Mouse (Mus musculus) testis, adult 10 weeks (tissue): ENCODE results near the gene Them7. TPM values are rescaled to one million over a fixed set of nuclear protein-coding genes. Genes with fewer than 3 reads are reported as not detected.

Experiments used
- polyA plus RNA-seq: library from polyadenylated mRNA; stranded (reverse); fragments of 350-450 nt; fragmentation: Illumina TruSeq; extraction: RNeasy Lipid Tissue Mini Kit (QIAGEN cat#74804); gene quantifications from one replicate; pipeline ENCODE4 v1.2.3, GENCODE M21; 2014; ENCODE audit warnings: low read depth, low replicate concordance

Gene Them7
- polyA plus RNA-seq = not detected

DNA sequence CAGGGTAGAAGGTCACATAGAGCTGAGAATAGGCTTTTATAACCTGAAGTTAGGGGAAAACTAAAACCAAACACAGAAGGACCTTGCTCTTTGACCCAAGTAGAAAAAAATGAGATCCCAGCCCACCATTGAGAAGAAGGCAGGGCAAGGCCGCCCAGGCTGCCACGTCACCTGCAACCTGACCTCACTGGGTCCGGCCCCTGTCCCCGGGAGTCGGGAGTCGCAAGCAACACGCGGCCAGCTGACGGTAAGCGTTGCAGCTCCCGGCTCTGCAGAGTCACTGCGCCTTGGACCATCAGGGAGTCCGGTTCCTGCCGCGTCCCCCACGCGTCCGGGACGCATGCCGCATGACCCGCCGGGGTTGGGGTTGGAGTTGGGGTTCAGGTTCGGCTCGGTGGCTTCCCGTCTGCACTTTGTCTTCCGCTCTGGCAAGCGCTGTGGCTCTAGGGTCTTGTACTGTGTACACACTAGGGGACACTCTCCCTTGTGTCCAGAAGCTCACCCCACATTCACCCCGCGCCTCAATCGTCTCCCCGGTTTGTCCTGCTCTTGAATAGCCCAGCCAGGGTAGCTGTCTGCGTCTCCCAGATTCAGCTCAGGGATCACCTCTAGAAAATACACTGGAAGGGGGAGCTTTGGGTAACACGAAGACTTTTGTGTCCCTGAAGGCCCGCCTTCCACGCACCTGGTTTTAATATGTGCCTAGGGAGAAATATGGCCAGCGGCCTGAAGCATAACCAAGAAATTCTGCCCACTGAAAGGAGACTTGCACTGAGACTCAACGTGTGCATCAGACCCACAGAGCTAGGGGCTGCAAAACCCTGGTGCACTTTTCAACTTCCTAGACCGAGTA is at the start of gene Them7:
Gene Them7, plus strand, starts transcription at position 187 of the 853 bp plus-strand sequence.

DNA sequence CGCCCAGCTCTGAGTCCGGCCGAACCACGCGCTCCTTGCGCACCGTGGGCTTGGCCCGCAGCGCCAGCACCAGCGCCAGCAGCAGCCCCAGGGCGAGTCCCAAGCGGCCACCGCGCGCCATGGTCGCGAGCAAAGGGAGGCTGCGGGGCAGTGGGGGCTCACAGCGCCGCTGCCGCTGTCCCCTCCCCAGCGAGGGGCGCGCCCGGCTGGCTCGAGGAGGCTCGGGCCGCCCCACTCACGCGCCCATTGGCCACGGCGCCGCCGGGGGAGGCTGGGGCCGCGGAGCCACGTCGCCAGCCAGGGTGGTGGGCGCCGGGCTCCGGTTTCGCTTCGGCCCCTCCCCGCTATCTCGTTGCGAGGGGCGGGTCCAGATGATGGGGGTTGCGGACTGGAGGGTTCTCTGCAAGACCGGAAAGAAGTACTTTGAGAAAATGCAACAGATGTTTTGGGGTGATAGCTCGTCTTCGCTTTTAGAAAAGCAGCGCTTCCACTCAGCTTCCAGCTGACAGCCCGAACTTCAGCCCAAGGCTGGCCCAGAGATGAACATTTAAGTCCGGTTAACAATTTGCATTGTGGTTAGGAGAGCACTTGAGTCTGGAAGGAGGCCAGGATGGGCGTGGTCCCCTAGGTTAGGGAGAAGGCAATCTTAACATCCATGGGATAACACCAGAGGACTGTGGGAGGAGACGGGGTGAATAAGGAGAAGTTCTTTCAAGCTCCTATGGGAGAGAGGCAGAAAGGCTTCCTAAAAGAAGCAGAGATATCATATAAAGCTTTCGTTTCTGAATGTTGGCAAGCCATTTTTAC is 175.2 kb downstream of the Them7 start, which contains the start of gene Rcn1:
Gene Rcn1, minus strand, starts transcription at position 235 of the 807 bp plus-strand sequence.

Other genes with a start within 250 kb of the Them7 start
- 217 TPM for gene Eif3m, start 207.2 kb upstream of the Them7 start, polyA plus RNA-seq
- gene Gm11060, start 132.3 kb upstream of the Them7 start, polyA plus RNA-seq = not detected
- gene Wt1, start 97.8 kb upstream of the Them7 start, polyA plus RNA-seq = 52.8 TPM
- 10.8 TPM for gene Rcn1, start 175.0 kb downstream of the Them7 start, polyA plus RNA-seq